Mouse (Mus musculus) ES-E14 (cell line): ENCODE data around the gene Top1.

Source experiments
- CHD2 ChIP-seq: IDR thresholded peaks from 2 replicates; pipeline ENCODE4 v1.6.1; 2014; ENCODE audit warnings: mild to moderate bottlenecking, low read depth, low read length, inconsistent platforms
- HCFC1 ChIP-seq: IDR thresholded peaks from 2 replicates; pipeline ENCODE4 v1.6.1; 2012; ENCODE audit warnings: low read length, inconsistent platforms, borderline replicate concordance; ENCODE audit not compliant: insufficient read depth
- ZNF384 ChIP-seq: IDR thresholded peaks from 2 replicates; pipeline ENCODE4 v1.6.1; 2012; ENCODE audit warnings: low read depth, low read length, inconsistent platforms

- no peak for TF ChIP-seq ZNF384
- no peak for TF ChIP-seq CHD2
- no peak for TF ChIP-seq HCFC1
These were observed 92.7 kb downstream of the Top1 start for GRCm38 (mm10) chr2:160738354-160738753.
